Mouse (Mus musculus) central nervous system, embryonic 18 days (tissue): ENCODE data around the gene Pard3. TPM values are rescaled to one million over a fixed set of nuclear protein-coding genes. Genes with fewer than 3 reads are reported as not detected.

Source experiments
- polyA plus RNA-seq: library from polyadenylated mRNA; depleted of rRNA; stranded (reverse); fragments of >200 nt; gene quantifications from 2 replicates; pipeline ENCODE4 v1.2.3, GENCODE M21; 2012; rRNA removed

Gene Pard3
- 16.4 and 16.6 TPM in 2 replicates for polyA plus RNA-seq

GRCm38 (mm10) chr8:127063551-127064360 is at the start of gene Pard3:
TSS of gene Pard3 (plus strand) at chr8:127063893.

Other genes starting within 250 kb of the Pard3 start
- 147 and 208 TPM in 2 replicates for gene Tomm20, start 118.0 kb upstream of the Pard3 start, polyA plus RNA-seq
- 12.9 and 13.6 TPM in 2 replicates for gene Rbm34, start 92.8 kb upstream of the Pard3 start, polyA plus RNA-seq